Mouse (Mus musculus) neural tube, embryonic 15.5 days (tissue): Measurements from ENCODE around the gene Fam171a2. TPM values are rescaled to one million over a fixed set of nuclear protein-coding genes. Genes with fewer than 3 reads are reported as not detected.

Source experiments
- microRNA-seq: library from miRNA; unstranded; fragments of <30 nt; microRNA quantifications from one replicate; pipeline ENCODE4, GENCODE M21; 2017
- polyA plus RNA-seq: library from polyadenylated mRNA; unstranded; fragments of >200 nt; fragmentation: Nextera tagmentation; extraction: Ambion mirVana; gene quantifications from 2 replicates; pipeline ENCODE4 v1.2.1, GENCODE M21; 2015

Gene Fam171a2
- polyA plus RNA-seq, 1 experiment from 2014 or later: 28.3 TPM

Small RNA genes within 50 kb of the gene (microRNA-seq; reads per million reads assigned to microRNA genes)
- not detected for gene Mir6930

Other genes starting within 250 kb of the Fam171a2 start
- gene Hdac5, start 217.5 kb downstream of the Fam171a2 start, polyA plus RNA-seq: 74.0 and 77.4 TPM in 2 replicates
- gene BC030867, start 198.8 kb downstream of the Fam171a2 start, polyA plus RNA-seq: 2.2 and 5.1 TPM in 2 replicates
- 0.10 and 0.12 TPM in 2 replicates for gene Asb16, start 178.9 kb downstream of the Fam171a2 start, polyA plus RNA-seq
- 79.8 and 83.7 TPM in 2 replicates for gene Tmub2, start 162.8 kb downstream of the Fam171a2 start, polyA plus RNA-seq
- 27.2 and 28.1 TPM in 2 replicates for gene Atxn7l3, start 151.1 kb downstream of the Fam171a2 start, polyA plus RNA-seq
- gene Ubtf, start 127.9 kb downstream of the Fam171a2 start, polyA plus RNA-seq: 68.9 and 79.5 TPM in 2 replicates
- gene Slc4a1, start 81.5 kb downstream of the Fam171a2 start, polyA plus RNA-seq: 2.5 and 3.5 TPM in 2 replicates
- gene Rundc3a, start 54.3 kb downstream of the Fam171a2 start, polyA plus RNA-seq: 111 and 138 TPM in 2 replicates
- 161 and 175 TPM in 2 replicates for gene Slc25a39, start 39.7 kb downstream of the Fam171a2 start, polyA plus RNA-seq
- gene Grn, start 17.4 kb downstream of the Fam171a2 start, polyA plus RNA-seq: 92.1 and 96.3 TPM in 2 replicates
- 8.0 and 9.6 TPM in 2 replicates for gene Itga2b, start 22.4 kb upstream of the Fam171a2 start, polyA plus RNA-seq
- 68.2 and 71.6 TPM in 2 replicates for gene Gpatch8, start 108.7 kb upstream of the Fam171a2 start, polyA plus RNA-seq
- gene Gm11627, start 131.8 kb upstream of the Fam171a2 start, polyA plus RNA-seq: 6.6 and 7.1 TPM in 2 replicates
- 8.0 and 10.8 TPM in 2 replicates for gene Fzd2, start 156.7 kb upstream of the Fam171a2 start, polyA plus RNA-seq
- 0.19 and 0.27 TPM in 2 replicates for gene Meioc, start 216.0 kb upstream of the Fam171a2 start, polyA plus RNA-seq